Mouse (Mus musculus) olfactory bulb, adult 2 months (tissue): ENCODE data around the gene Lrguk.

Experiments used
- CTCF ChIP-seq: fragments of 200-500 bp; IDR thresholded peaks from 2 replicates; pipeline ENCODE4 v1.5.1; 2012; ENCODE audit warnings: low read depth, mild to moderate bottlenecking, low read length, moderate library complexity; ENCODE audit not compliant: insufficient read depth
- POLR2A ChIP-seq: fragments of 200-500 bp; IDR thresholded peaks from 2 replicates; pipeline ENCODE4 v1.6.1; 2012; ENCODE audit warnings: mild to moderate bottlenecking, low read depth, low read length, moderate library complexity; ENCODE audit not compliant: insufficient read depth

DNA sequence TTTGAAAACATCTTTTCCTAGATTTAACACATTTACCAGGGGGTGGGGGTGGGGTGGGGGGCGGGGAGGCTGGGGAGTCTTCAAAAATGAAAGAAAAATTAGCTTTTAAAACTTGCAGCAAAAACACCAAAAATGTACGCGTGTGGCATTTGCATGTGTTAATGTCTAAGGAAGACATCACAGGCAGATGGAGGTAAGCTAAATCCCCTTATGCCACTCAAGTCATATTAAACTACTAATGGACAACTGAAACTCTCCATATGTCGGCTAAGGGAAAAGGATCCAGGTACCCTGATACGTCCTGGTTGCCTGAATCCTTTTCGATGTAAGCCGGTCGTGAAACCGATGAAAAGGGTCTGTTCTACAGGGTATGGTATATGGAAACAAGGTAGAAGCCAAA, 119.8 kb downstream of the Lrguk start:
- TF ChIP-seq CTCF, result no peak
- no peak for TF ChIP-seq POLR2A
